ENCODE assay signal across 20 mouse cellular contexts in genomic region chr6:127106189-127106588, GRCm38 (mm10). TPM values are rescaled to one million over a fixed set of nuclear protein-coding genes. Genes with fewer than 3 reads are reported as not detected.
A peak's percentile ranks its signal among the peaks of the same experiment; 100 is the strongest.
DNase-seq lines count a peak whose midpoint lies in the region; ATAC-seq and TF ChIP-seq lines count a peak whose summit lies in the region.
"Had no signal": no experiment of that assay in that cellular context is flagged by ENCODE, and none has a peak within 500 bp of the region (broad histone marks: within the 10 kb centered on the region; RNA-seq: fewer than 3 reads in every experiment).

No protein-coding gene starts in this region.

- TF ChIP-seq CTCF in midbrain, postnatal 0 days (IDR thresholded peaks at IDR 0.05), result no peak

- H3K27me3 ChIP-seq in midbrain, embryonic 16.5 days (ENCODE audit: control insufficient read depth, insufficient read depth, low read depth, low read length), result no peaks in the 10 kb centered on the region
- no peaks in the 10 kb centered on the region for H3K27me3 ChIP-seq in midbrain, postnatal 0 days (ENCODE audit: insufficient read depth, low read length)
- H3K27me3 ChIP-seq in kidney, embryonic 15.5 days, result no peaks in the 10 kb centered on the region
- H3K27me3 ChIP-seq: forebrain, embryonic 13.5 days; limb, embryonic 13.5 days; stomach, embryonic 15.5 days had no signal

- no peak overlapping the region for H3K4me2 ChIP-seq in midbrain, embryonic 16.5 days (ENCODE audit: low read length)
- H3K4me2 ChIP-seq in midbrain, postnatal 0 days (ENCODE audit: low read depth, low read length, poor library complexity, severe bottlenecking), result no peak overlapping the region
- no peak overlapping the region for H3K4me2 ChIP-seq in kidney, embryonic 15.5 days
- H3K4me2 ChIP-seq: forebrain, embryonic 13.5 days; limb, embryonic 13.5 days; liver, embryonic 15.5 days; midbrain, embryonic 13.5 days; stomach, embryonic 15.5 days had no signal

- H3K9me3 ChIP-seq in midbrain, embryonic 16.5 days (replicated peaks; ENCODE audit: control insufficient read depth, low read length, poor library complexity, severe bottlenecking), result no peaks in the 10 kb centered on the region
- no peaks in the 10 kb centered on the region for H3K9me3 ChIP-seq in midbrain, postnatal 0 days (ENCODE audit: low read length)
- 0 out of 2 replicates have a peak, but pooled peaks cover 5% of the 10 kb centered on the region for H3K9me3 ChIP-seq in kidney, embryonic 15.5 days (replicated peaks)
- H3K9me3 ChIP-seq: limb, embryonic 13.5 days; liver, embryonic 15.5 days; midbrain, embryonic 13.5 days; stomach, embryonic 15.5 days had no signal

- WGBS in midbrain, embryonic 16.5 days, result 84% methylated on average over 5 of the region's 5 CpGs
- 82% methylated on average over 5 of the region's 5 CpGs for WGBS in midbrain, postnatal 0 days
- 86% methylated on average over 5 of the region's 5 CpGs for WGBS in kidney, embryonic 15.5 days

- peak overlapping the region; percentile 16; the same call in 1 of the 2 replicates for H3K9ac ChIP-seq in midbrain, embryonic 16.5 days (ENCODE audit: low read depth, low read length)
- no peak overlapping the region for H3K9ac ChIP-seq in midbrain, postnatal 0 days (replicated peaks; ENCODE audit: low read length, poor library complexity, severe bottlenecking)
- no peak overlapping the region for H3K9ac ChIP-seq in kidney, embryonic 15.5 days
- H3K9ac ChIP-seq: forebrain, embryonic 13.5 days; limb, embryonic 13.5 days; liver, embryonic 15.5 days; midbrain, embryonic 13.5 days; stomach, embryonic 15.5 days had no signal

- no peak overlapping the region for H3K4me3 ChIP-seq in midbrain, embryonic 16.5 days (ENCODE audit: low read depth, low read length)
- no peak overlapping the region for H3K4me3 ChIP-seq in midbrain, postnatal 0 days (ENCODE audit: low read depth, low read length)
- no peak overlapping the region for H3K4me3 ChIP-seq in kidney, embryonic 15.5 days (replicated peaks)
- H3K4me3 ChIP-seq: forebrain, embryonic 13.5 days; limb, embryonic 13.5 days; liver, embryonic 15.5 days; midbrain, embryonic 13.5 days; stomach, embryonic 15.5 days had no signal

- no peak overlapping the region for H3K27ac ChIP-seq in midbrain, embryonic 16.5 days (ENCODE audit: low read length)
- H3K27ac ChIP-seq in midbrain, postnatal 0 days (ENCODE audit: low read depth, low read length), result no peak overlapping the region
- no peak overlapping the region for H3K27ac ChIP-seq in kidney, embryonic 15.5 days
- H3K27ac ChIP-seq: forebrain, embryonic 13.5 days; limb, embryonic 13.5 days; liver, embryonic 15.5 days; midbrain, embryonic 13.5 days; stomach, embryonic 15.5 days had no signal

- peak; percentile 97 for DNase-seq in heart, adult 11 months
- no peak for DNase-seq in heart, postnatal 25 days (ENCODE audit: low spot score)
- no peak for DNase-seq in midbrain, postnatal 0 days (ENCODE audit: low spot score)
- peak; percentile 55 to 72 for DNase-seq in heart, adult 9 months (ENCODE audit: low spot score in 2 of 2)
- peak; percentile 95 for DNase-seq in skeletal muscle tissue, adult 2 months (ENCODE audit: low read depth, low spot score)
- DNase-seq in B cell, adult 2 months, result no peak
- DNase-seq: kidney, adult 8-10 months; kidney, postnatal 4 days had no signal

- ATAC-seq in midbrain, embryonic 16.5 days, result no peak
- no peak for ATAC-seq in midbrain, postnatal 0 days (ENCODE audit: low FRiP score)
- ATAC-seq in kidney, embryonic 15.5 days (replicated peaks; ENCODE audit: low FRiP score), result no peak
- ATAC-seq: forebrain, embryonic 13.5 days; lung, postnatal 0 days; midbrain, embryonic 13.5 days had no signal

- no peaks in the 10 kb centered on the region for H3K36me3 ChIP-seq in midbrain, embryonic 16.5 days (ENCODE audit: control insufficient read depth, insufficient read depth, low read length)
- H3K36me3 ChIP-seq in midbrain, postnatal 0 days (ENCODE audit: insufficient read depth, low read length), result no peaks in the 10 kb centered on the region
- peaks cover 4% of the 10 kb centered on the region; the same call in 1 of the 2 replicates for H3K36me3 ChIP-seq in kidney, embryonic 15.5 days
- H3K36me3 ChIP-seq: liver, embryonic 15.5 days; stomach, embryonic 15.5 days had no signal

- peaks cover 8% of the 10 kb centered on the region for H3K4me1 ChIP-seq in midbrain, embryonic 16.5 days (ENCODE audit: control insufficient read depth, insufficient read depth, low read length)
- no peaks in the 10 kb centered on the region for H3K4me1 ChIP-seq in midbrain, postnatal 0 days (ENCODE audit: insufficient read depth, low read length)
- peaks cover 15% of the 10 kb centered on the region for H3K4me1 ChIP-seq in kidney, embryonic 15.5 days
- H3K4me1 ChIP-seq: stomach, embryonic 15.5 days had no signal

- intact Hi-C loops in heart, postnatal 25 days (cut with DNase I), result no loop called here

RNA-seq across cellular contexts. Expression of gene Tigar, which starts 3.2 kb away (rescaled TPM):
- total RNA-seq in heart, postnatal 25 days (2021), result 10 to 100 TPM; 41.9 to 50.4 TPM
- 5.9 and 7.4 TPM in 2 replicates for polyA plus RNA-seq in midbrain, embryonic 16.5 days (2015; fragmentation: Nextera tagmentation; extraction: Ambion mirVana)
- 6.1 and 6.7 TPM in 2 replicates for total RNA-seq in midbrain, postnatal 0 days (2014; rRNA removed)
- 4.6 and 5.0 TPM in 2 replicates for polyA plus RNA-seq in midbrain, postnatal 0 days (2015; fragmentation: Nextera tagmentation; extraction: Ambion mirVana)
- polyA plus RNA-seq in kidney, embryonic 15.5 days (2015; fragmentation: Nextera tagmentation; extraction: Ambion mirVana), result 3.2 and 3.4 TPM in 2 replicates

RNA-seq across cellular contexts. Expression of gene Fgf23, which starts 33.5 kb away (rescaled TPM):
- total RNA-seq in heart, postnatal 25 days (2021), result not detected
- polyA plus RNA-seq in midbrain, embryonic 16.5 days (2015; fragmentation: Nextera tagmentation; extraction: Ambion mirVana), result 0.26 and 0.39 TPM in 2 replicates
- 0.33 and 0.77 TPM in 2 replicates for total RNA-seq in midbrain, postnatal 0 days (2014; rRNA removed)
- polyA plus RNA-seq in midbrain, postnatal 0 days (2015; fragmentation: Nextera tagmentation; extraction: Ambion mirVana), result 0.38 and 0.63 TPM in 2 replicates
- not detected in 2 replicates for polyA plus RNA-seq in kidney, embryonic 15.5 days (2015; fragmentation: Nextera tagmentation; extraction: Ambion mirVana)
- total RNA-seq: adrenal gland, postnatal 4 days; megakaryocyte progenitor cell, adult 5-6 weeks had no signal
- polyA plus RNA-seq: forebrain, embryonic 13.5 days; hindbrain, embryonic 11.5 days; limb, embryonic 13.5 days; liver, embryonic 15.5 days; lung, postnatal 0 days; spleen, adult 2 months; stomach, embryonic 15.5 days had no signal

RNA-seq across cellular contexts. Expression of gene Ccnd2, which starts 45.8 kb away (rescaled TPM):
- total RNA-seq in heart, postnatal 25 days (2021), result 100 to 1,000 TPM; 155 to 157 TPM
- polyA plus RNA-seq in midbrain, embryonic 16.5 days (2015; fragmentation: Nextera tagmentation; extraction: Ambion mirVana), result 245 and 326 TPM in 2 replicates
- 13.9 and 14.5 TPM in 2 replicates for total RNA-seq in midbrain, postnatal 0 days (2014; rRNA removed)
- polyA plus RNA-seq in midbrain, postnatal 0 days (2015; fragmentation: Nextera tagmentation; extraction: Ambion mirVana), result 95.6 and 106 TPM in 2 replicates
- polyA plus RNA-seq in kidney, embryonic 15.5 days (2015; fragmentation: Nextera tagmentation; extraction: Ambion mirVana), result 666 and 667 TPM in 2 replicates

Comparison
In these comparisons a context has a peak if more than half of its experiments do, and no peak if none do; other contexts are left out.
1. DNase-seq: peak in heart, adult 11 months (single experiment), heart, adult 9 months (2 of 2) and skeletal muscle tissue, adult 2 months (single experiment); none in heart, postnatal 25 days (single experiment), midbrain, postnatal 0 days (single experiment) and B cell, adult 2 months (0 of 2).